Mouse (Mus musculus): ENCODE results near the gene Gm3020.
"Not testable (repeated sequence)": the region's sequence is repeated elsewhere in the genome, so short reads cannot be mapped to it uniquely, and the experiment has no call there.

Gm3020 gene

GRCm38 (mm10) chr14:3651730-3652129, at the start of gene Gm3020:
Gm3020 (plus strand) TSS chr14:3652030.
- DNase-seq (ENCODE audit: low spot score in 2 of 2), result not testable (repeated sequence)

GRCm38 (mm10) chr14:3634212-3634611, 17.6 kb upstream of the Gm3020 start, which contains the start of gene Gm3012:
Gm3012 (plus strand) TSS chr14:3634512.
- DNase-seq (ENCODE audit: low spot score in 2 of 2), result not testable (repeated sequence)

GRCm38 (mm10) chr14:3688483-3688882, 36.7 kb downstream of the Gm3020 start, which contains the start of gene Gm3043:
Gm3043 (plus strand) TSS chr14:3688783.
- DNase-seq (ENCODE audit: low spot score in 2 of 2), result not testable (repeated sequence)

Data from urinary bladder, postnatal 4 days (tissue).